Mouse (Mus musculus) limb, embryonic 11.5 days (tissue): ENCODE data around the gene A730046J19Rik. TPM values are rescaled to one million over a fixed set of nuclear protein-coding genes. Genes with fewer than 3 reads are reported as not detected.

ENCODE experiments used
- ATAC-seq: fragments of 200-750 bp; cut with Nextera tagmentation; 2 replicates; pipeline ENCODE4 v1.8.0; 2017; ENCODE audit warnings: low read depth; ENCODE audit not compliant: insufficient number of reproducible peaks, low FRiP score, low TSS enrichment
- DNase-seq: peaks from one replicate; pipeline ENCODE4 v3.0.0-alpha.2; 2015; ENCODE audit warnings: low spot score
- H3K27ac ChIP-seq: fragments of 300-500 bp; sonication (generic); replicated peaks from 2 replicates; pipeline ENCODE4 v1.5.1; 2014; ENCODE audit warnings: low read depth, mild to moderate bottlenecking, low read length
- H3K27me3 ChIP-seq: fragments of 300-500 bp; sonication (generic); 2 replicates; pipeline ENCODE4 v1.6.1; 2014; ENCODE audit warnings: mild to moderate bottlenecking, low read length, mixed read lengths; ENCODE audit not compliant: control insufficient read depth, insufficient read depth
- H3K36me3 ChIP-seq: fragments of 300-500 bp; sonication (generic); 2 replicates; pipeline ENCODE4 v1.6.1; 2014; ENCODE audit warnings: mild to moderate bottlenecking, low read length, moderate library complexity, mixed read lengths; ENCODE audit not compliant: control insufficient read depth, insufficient read depth
- H3K4me1 ChIP-seq: fragments of 300-500 bp; sonication (generic); 2 replicates; pipeline ENCODE4 v1.6.1; 2014; ENCODE audit warnings: low read length, mixed read lengths; ENCODE audit not compliant: control insufficient read depth, insufficient read depth
- H3K4me2 ChIP-seq: fragments of 300-500 bp; sonication (generic); 2 replicates; pipeline ENCODE4 v1.6.1; 2014; ENCODE audit warnings: low read depth, mild to moderate bottlenecking, moderate library complexity; ENCODE audit not compliant: severe bottlenecking
- H3K4me3 ChIP-seq: fragments of 300-500 bp; sonication (generic); 2 replicates; pipeline ENCODE4 v1.5.1; 2014; ENCODE audit warnings: low read depth, low read length
- H3K9ac ChIP-seq: fragments of 300-500 bp; sonication (generic); 2 replicates; pipeline ENCODE4 v1.6.1; 2014; ENCODE audit warnings: mild to moderate bottlenecking, low read length
- H3K9me3 ChIP-seq: fragments of 300-500 bp; sonication (generic); 2 replicates; pipeline ENCODE4 v1.6.1; 2016; ENCODE audit warnings: low read length; ENCODE audit not compliant: control insufficient read depth
- WGBS: fragments of 180-500 bp; shearing (Covaris S2); extraction: QIAGEN DNeasy Blood & Tissue Kit; methylation state at CpG from one replicate; pipeline ENCODE4 v1.1.7; 2014; 5-methylcytosine and 5-hydroxymethylcytosine counted together
- polyA plus RNA-seq: library from polyadenylated mRNA; unstranded; fragments of >200 nt; fragmentation: Nextera tagmentation; extraction: Ambion mirVana; gene quantifications from 2 replicates; pipeline ENCODE4 v1.2.1, GENCODE M21; 2014

The A730046J19Rik gene
- 0.04 and 0.12 TPM in 2 replicates for polyA plus RNA-seq

DNA sequence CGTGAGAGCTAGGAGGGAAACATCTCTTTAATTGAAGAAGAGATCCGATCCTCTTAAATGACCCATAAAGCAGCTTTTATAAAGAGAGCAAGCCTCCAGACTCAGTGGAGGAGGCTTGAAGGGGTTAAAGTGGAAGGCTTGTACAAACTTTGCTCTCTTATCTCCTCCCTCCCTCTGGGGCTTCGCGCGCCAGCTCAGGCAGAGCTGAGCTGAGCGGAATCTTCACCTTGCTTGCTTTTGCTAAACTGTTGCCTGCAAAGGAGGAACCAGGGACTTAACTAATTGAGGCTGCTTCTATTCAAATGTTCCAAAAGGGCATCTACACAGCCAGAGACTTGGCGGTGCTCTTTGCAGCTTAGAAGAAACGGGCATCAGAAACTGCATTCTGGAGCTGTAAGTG, at the start of gene A730046J19Rik:
A730046J19Rik (plus strand) TSS at position 173 of the 400 bp plus-strand sequence.
- DNase-seq: no peak
- Histone ChIP-seq H3K27me3 (0 out of 2 replicates have a peak, but pooled peaks cover 3% of the 10 kb centered on the region), H3K9me3 (no peaks in the 10 kb centered on the region), H3K27ac (no peak within 1 kb of the TSS), H3K9ac (no peak within 1 kb of the TSS), H3K4me3 (no peak within 1 kb of the TSS), H3K36me3 (no peaks in the 10 kb centered on the region), H3K4me2 (no peak within 1 kb of the TSS), H3K4me1 (no peaks in the 10 kb centered on the region)
- no peak for ATAC-seq
- 24% methylated on average over 8 of the region's 8 CpGs for WGBS

DNA sequence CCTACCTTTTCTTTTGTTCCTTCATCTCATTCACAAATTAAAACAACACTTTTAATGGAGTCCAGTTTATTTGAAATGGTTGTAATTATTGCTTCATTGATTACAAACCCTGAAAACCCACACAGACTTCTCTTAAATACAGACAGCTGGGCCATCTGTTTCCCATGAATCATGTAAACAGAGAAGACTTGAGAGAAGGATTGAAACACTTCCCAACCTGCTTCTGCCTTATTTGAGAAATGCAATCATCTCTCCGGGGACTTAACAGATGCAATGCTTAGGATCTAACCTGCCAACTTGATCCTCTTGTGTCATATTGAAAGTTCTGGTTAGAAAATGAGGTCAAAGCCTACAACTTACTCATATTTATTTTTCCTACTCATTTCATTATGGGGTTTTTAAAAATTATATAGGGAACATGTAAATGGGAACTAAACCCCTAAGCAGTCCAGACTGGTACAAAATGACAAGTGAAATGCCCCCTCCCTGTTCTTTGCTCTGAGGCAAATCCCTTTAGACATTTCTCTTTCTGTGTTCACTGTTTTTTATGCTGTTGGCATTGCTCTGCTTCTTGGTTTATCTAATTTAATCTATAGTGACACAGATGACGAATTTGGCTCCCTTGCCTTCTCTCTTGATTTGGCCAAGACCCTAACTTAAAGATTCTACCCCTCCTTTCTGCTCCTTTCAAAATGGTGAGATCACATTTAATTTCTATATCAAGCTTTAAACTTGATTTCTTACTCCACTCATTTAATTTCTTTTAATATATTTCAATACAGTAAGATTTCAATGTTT, 48.7 kb upstream of the A730046J19Rik start:
- WGBS: 58% methylated on average over 2 of the region's 2 CpGs
- no peaks in the 10 kb centered on the region for H3K4me1 ChIP-seq

DNA sequence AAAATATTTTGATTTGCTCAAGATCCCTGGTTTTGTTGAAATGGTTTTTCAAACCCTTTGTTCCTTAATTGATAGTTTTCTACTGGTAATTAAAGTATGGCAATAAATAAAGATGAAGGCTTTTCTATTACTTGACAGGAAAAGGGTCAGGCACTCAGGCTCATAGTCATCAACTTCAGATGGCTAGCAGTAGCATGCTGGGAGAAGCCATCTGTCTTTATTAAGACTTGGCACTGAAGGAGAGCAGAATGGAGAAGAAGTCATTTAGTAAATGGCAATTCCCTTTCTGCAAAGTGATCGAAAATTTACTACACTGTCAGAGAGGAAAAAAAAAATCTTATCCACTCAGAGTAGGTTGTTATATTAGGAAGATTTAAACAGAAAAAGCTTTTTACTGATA, 17.2 kb upstream of the A730046J19Rik start:
- H3K27me3 ChIP-seq: no peaks in the 10 kb centered on the region
- no peak overlapping the region for H3K4me3 ChIP-seq

More for the DNA sequence above, 48.7 kb upstream of the A730046J19Rik start:
- Histone ChIP-seq H3K4me3 (no peak overlapping the region), H3K4me2 (no peak overlapping the region), H3K9ac (no peak overlapping the region), H3K9me3 (no peaks in the 10 kb centered on the region), H3K27ac (no peak overlapping the region), H3K36me3 (no peaks in the 10 kb centered on the region), H3K27me3 (no peaks in the 10 kb centered on the region)
- ATAC-seq (no peak), DNase-seq (no peak)

DNA sequence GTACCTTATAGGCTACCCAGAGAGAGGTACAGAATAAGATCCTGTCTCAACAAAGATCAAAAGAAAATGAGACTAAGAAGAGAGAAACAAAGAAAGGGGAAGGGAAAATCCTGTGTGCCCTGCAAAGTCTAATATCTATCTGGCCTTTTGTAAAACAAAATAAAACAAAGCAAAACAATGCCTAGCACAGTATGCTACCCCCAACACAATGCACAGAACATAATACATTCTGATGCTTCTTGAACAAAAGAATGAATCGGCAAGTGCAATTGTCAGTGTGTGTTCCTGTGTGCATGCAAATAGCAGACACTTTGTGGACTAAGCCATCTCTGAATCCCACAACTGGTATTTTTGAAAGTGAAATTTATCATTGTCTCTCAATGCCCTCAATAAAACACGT, 3.5 kb upstream of the A730046J19Rik start:
- no peak for ATAC-seq
- WGBS: 73% methylated on average over 2 of the region's 2 CpGs
- Histone ChIP-seq H3K4me3 (no peak overlapping the region), H3K4me2 (no peak overlapping the region), H3K36me3 (no peaks in the 10 kb centered on the region), H3K27ac (no peak overlapping the region), H3K9me3 (no peaks in the 10 kb centered on the region), H3K9ac (no peak overlapping the region), H3K27me3 (0 out of 2 replicates have a peak, but pooled peaks cover 3% of the 10 kb centered on the region), H3K4me1 (no peaks in the 10 kb centered on the region)
- no peak for DNase-seq

More for the DNA sequence above, 17.2 kb upstream of the A730046J19Rik start:
- DNase-seq: no peak
- Histone ChIP-seq H3K4me1 (no peaks in the 10 kb centered on the region), H3K9ac (no peak overlapping the region), H3K36me3 (no peaks in the 10 kb centered on the region), H3K4me2 (no peak overlapping the region), H3K27ac (no peak overlapping the region), H3K9me3 (no peaks in the 10 kb centered on the region)
- 35% methylated on average over 1 of the region's 1 CpGs for WGBS
- ATAC-seq: no peak

DNA sequence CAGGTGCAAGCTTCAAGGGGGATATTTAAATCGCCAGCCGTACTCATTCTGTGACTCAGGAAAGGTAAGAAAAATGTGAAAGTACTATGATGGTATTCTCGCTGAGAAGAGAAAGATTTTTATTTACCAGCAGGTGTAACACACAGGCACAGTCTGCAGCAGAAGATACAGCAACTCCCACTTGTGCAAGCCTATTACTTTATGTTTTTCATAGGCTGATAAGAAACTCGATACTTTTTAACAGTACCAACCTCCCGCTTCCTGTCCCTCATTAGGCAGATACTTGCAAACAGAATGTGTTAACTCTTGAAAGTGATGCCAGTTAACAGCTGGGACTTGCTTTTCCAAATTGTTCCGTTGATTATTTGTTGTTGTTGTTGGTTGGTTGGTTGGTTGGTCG, 616 bp downstream of the A730046J19Rik start:
- Histone ChIP-seq H3K4me2 (no peak overlapping the region), H3K9ac (no peak overlapping the region), H3K27me3 (0 out of 2 replicates have a peak, but pooled peaks cover 3% of the 10 kb centered on the region), H3K36me3 (no peaks in the 10 kb centered on the region), H3K4me3 (no peak overlapping the region), H3K27ac (no peak overlapping the region), H3K4me1 (no peaks in the 10 kb centered on the region), H3K9me3 (no peaks in the 10 kb centered on the region)
- no peak for DNase-seq
- no peak for ATAC-seq
- 38% methylated on average over 7 of the region's 7 CpGs for WGBS

DNA sequence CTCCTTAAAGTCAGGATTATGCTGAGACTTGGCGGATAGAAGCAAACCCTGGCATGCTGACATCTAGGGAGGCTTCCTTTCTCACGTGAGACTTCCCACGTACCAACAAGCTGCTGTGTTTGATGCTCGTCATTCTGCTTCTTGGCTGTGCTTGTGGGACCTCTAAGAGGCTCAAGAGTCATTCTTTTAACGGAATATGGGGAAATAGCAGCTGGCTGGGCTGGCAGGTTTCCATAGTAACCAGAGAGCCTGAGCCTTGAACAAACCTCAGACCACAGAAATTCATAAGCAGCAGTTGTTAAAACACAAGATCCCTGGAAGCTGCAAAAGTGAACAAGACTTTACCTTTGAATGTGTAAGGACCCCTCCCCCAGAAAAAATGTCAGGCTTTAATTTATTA, 9.4 kb downstream of the A730046J19Rik start:
- Histone ChIP-seq H3K27me3 (no peaks in the 10 kb centered on the region), H3K27ac (no peak overlapping the region), H3K36me3 (no peaks in the 10 kb centered on the region), H3K4me1 (no peaks in the 10 kb centered on the region), H3K4me3 (no peak overlapping the region), H3K9me3 (no peaks in the 10 kb centered on the region), H3K9ac (no peak overlapping the region), H3K4me2 (no peak overlapping the region)
- ATAC-seq (no peak), DNase-seq (no peak)
- 61% methylated on average over 5 of the region's 5 CpGs for WGBS

Other genes starting within 250 kb of the A730046J19Rik start
- 9.8 and 12.6 TPM in 2 replicates for gene Dcx, start 220.4 kb upstream of the A730046J19Rik start, polyA plus RNA-seq
- gene Alg13, start 164.1 kb downstream of the A730046J19Rik start, polyA plus RNA-seq: 31.9 and 33.2 TPM in 2 replicates